Mouse (Mus musculus) MEL (cell line): ENCODE data around the gene Btbd7. TPM values are rescaled to one million over a fixed set of nuclear protein-coding genes. Genes with fewer than 3 reads are reported as not detected.
A peak's percentile ranks its signal among the peaks of the same experiment; 100 is the strongest.

Source experiments
- DNase-seq: peaks from one replicate; pipeline ENCODE4 v3.0.0; 2011; ENCODE audit warnings: low read depth, low spot score
- H3K27ac ChIP-seq: 2 replicates; pipeline ENCODE4 v1.5.1; 2012; ENCODE audit warnings: low read depth, mild to moderate bottlenecking, control low read depth, low read length, moderate library complexity; ENCODE audit not compliant: control insufficient read depth
- H3K27me3 ChIP-seq, 2 experiments: fragments of 150-350 bp in 1 of 2; sonication (generic) in 1 of 2; 2 replicates each; pipeline ENCODE4 v1.6.1; 2012; ENCODE audit warnings: low read length in 2 of 2, mild to moderate bottlenecking in 2 of 2, improper control_type of control experiment in 1 of 2, moderate library complexity in 1 of 2; ENCODE audit not compliant: insufficient read depth in 2 of 2, control insufficient read depth in 1 of 2
- H3K36me3 ChIP-seq, 2 experiments: 2 replicates each; pipeline ENCODE4 v1.6.1; 2012 to 2014; ENCODE audit warnings: low read length in 2 of 2, improper control_type of control experiment in 1 of 2, inconsistent platforms in 1 of 2, mild to moderate bottlenecking in 1 of 2; ENCODE audit not compliant: insufficient read depth in 2 of 2, control insufficient read depth in 1 of 2
- H3K4me1 ChIP-seq, 2 experiments: fragments of 150-350 bp in 1 of 2; sonication (generic) in 1 of 2; 2 replicates each; pipeline ENCODE4 v1.6.1; 2012; ENCODE audit warnings: low read length in 2 of 2, improper control_type of control experiment in 1 of 2, mild to moderate bottlenecking in 1 of 2; ENCODE audit not compliant: insufficient read depth in 2 of 2, control insufficient read depth in 1 of 2
- H3K4me3 ChIP-seq, 2 experiments: fragments of 150-350 bp in 1 of 2; sonication (generic) in 1 of 2; 2 replicates each; pipeline ENCODE4 v1.5.1; 2012; ENCODE audit warnings: low read depth in 2 of 2, low read length in 2 of 2, mild to moderate bottlenecking in 2 of 2, moderate library complexity in 2 of 2, control low read depth in 1 of 2, improper control_type of control experiment in 1 of 2; ENCODE audit not compliant: control insufficient read depth in 1 of 2, insufficient read depth in 1 of 2
- H3K79me2 ChIP-seq: 2 replicates; pipeline ENCODE4 v1.6.1; 2012; ENCODE audit warnings: mild to moderate bottlenecking, low read length, moderate library complexity; ENCODE audit not compliant: control insufficient read depth, poor library complexity, insufficient read depth
- H3K9ac ChIP-seq: 2 replicates; pipeline ENCODE4 v1.6.1; 2012; ENCODE audit warnings: low read depth, mild to moderate bottlenecking, control low read depth, low read length, moderate library complexity; ENCODE audit not compliant: control insufficient read depth, poor library complexity, severe bottlenecking
- H3K9me3 ChIP-seq: fragments of 150-350 bp; sonication (generic); replicated peaks from 2 replicates; pipeline ENCODE4 v1.6.1; 2012; ENCODE audit warnings: mild to moderate bottlenecking, low read length, improper control_type of control experiment, moderate library complexity; ENCODE audit not compliant: insufficient read depth
- BHLHE40 ChIP-seq: IDR thresholded peaks from 2 replicates; pipeline ENCODE4 v1.6.1; 2012; ENCODE audit warnings: low read depth, mild to moderate bottlenecking, inconsistent platforms, low read length, improper control_type of control experiment, borderline replicate concordance
- CHD1 ChIP-seq: IDR thresholded peaks from 2 replicates; pipeline ENCODE4 v1.6.1; 2012; ENCODE audit warnings: low read depth, mild to moderate bottlenecking, inconsistent platforms, low read length, improper control_type of control experiment
- EP300 ChIP-seq, 2 experiments: IDR thresholded peaks; 2 replicates each; pipeline ENCODE4 v1.6.1; 2011; ENCODE audit warnings: improper control_type of control experiment in 2 of 2, low read length in 2 of 2, low read depth in 1 of 2, mild to moderate bottlenecking in 1 of 2
- ETS1 ChIP-seq: IDR thresholded peaks from 2 replicates; pipeline ENCODE4 v1.6.1; 2012; ENCODE audit warnings: low read depth, mild to moderate bottlenecking, inconsistent platforms, low read length, improper control_type of control experiment, moderate library complexity
- MAFK ChIP-seq: IDR thresholded peaks from 2 replicates; pipeline ENCODE4 v1.6.1; 2011; ENCODE audit warnings: low read depth, mild to moderate bottlenecking, low read length, improper control_type of control experiment, borderline replicate concordance
- MAX ChIP-seq: IDR thresholded peaks from 2 replicates; pipeline ENCODE4 v1.6.1; 2011; ENCODE audit warnings: low read length, improper control_type of control experiment
- MEF2A ChIP-seq: IDR thresholded peaks from 2 replicates; pipeline ENCODE4 v1.6.1; 2014; ENCODE audit warnings: low read depth, mild to moderate bottlenecking, inconsistent platforms, low read length, improper control_type of control experiment; ENCODE audit not compliant: poor library complexity, insufficient replicate concordance, severe bottlenecking; ENCODE audit errors: extremely low read depth
- MXI1 ChIP-seq: IDR thresholded peaks from 2 replicates; pipeline ENCODE4 v1.6.1; 2011; ENCODE audit warnings: mild to moderate bottlenecking, low read depth, low read length, improper control_type of control experiment
- MYB ChIP-seq: IDR thresholded peaks from 2 replicates; pipeline ENCODE4 v1.6.1; 2011; ENCODE audit warnings: mild to moderate bottlenecking, low read depth, low read length, improper control_type of control experiment
- MYC ChIP-seq: IDR thresholded peaks from 2 replicates; pipeline ENCODE4 v1.6.1; 2011; ENCODE audit warnings: low read depth, mild to moderate bottlenecking, low read length, improper control_type of control experiment, moderate library complexity
- NELFE ChIP-seq: IDR thresholded peaks from 2 replicates; pipeline ENCODE4 v1.6.1; 2011; ENCODE audit warnings: low read depth, low read length, improper control_type of control experiment
- POLR2A ChIP-seq, 2 experiments: IDR thresholded peaks; 2 replicates each; pipeline ENCODE4 v1.6.1; 2011 to 2012; ENCODE audit warnings: low read length in 2 of 2, mild to moderate bottlenecking in 2 of 2, control low read depth in 1 of 2, improper control_type of control experiment in 1 of 2, low read depth in 1 of 2, moderate library complexity in 1 of 2; ENCODE audit not compliant: control insufficient read depth in 1 of 2, insufficient read depth in 1 of 2, poor library complexity in 1 of 2
- POLR2AphosphoS2 ChIP-seq: IDR thresholded peaks from 2 replicates; pipeline ENCODE4 v1.6.1; 2011; ENCODE audit warnings: low read length, improper control_type of control experiment
- POLR2AphosphoS5 ChIP-seq: IDR thresholded peaks from 2 replicates; pipeline ENCODE4 v1.6.1; 2012; ENCODE audit warnings: low read depth, borderline replicate concordance, mild to moderate bottlenecking, inconsistent platforms, low read length, moderate library complexity, mixed read lengths
- RAD21 ChIP-seq: IDR thresholded peaks from 2 replicates; pipeline ENCODE4 v1.6.1; 2011; ENCODE audit warnings: mild to moderate bottlenecking, low read depth, low read length, improper control_type of control experiment
- TAL1 ChIP-seq: IDR thresholded peaks from 2 replicates; pipeline ENCODE4 v1.6.1; 2012; ENCODE audit warnings: mild to moderate bottlenecking, inconsistent platforms, low read length, moderate library complexity, mixed read lengths
- TBP ChIP-seq: IDR thresholded peaks from 2 replicates; pipeline ENCODE4 v1.8.0; 2011; ENCODE audit warnings: low read depth, low read length, improper control_type of control experiment
- UBTF ChIP-seq: IDR thresholded peaks from 2 replicates; pipeline ENCODE4 v1.6.1; 2012; ENCODE audit warnings: low read depth, mild to moderate bottlenecking, inconsistent platforms, low read length, improper control_type of control experiment, moderate library complexity, borderline replicate concordance; ENCODE audit not compliant: insufficient read depth
- USF1 ChIP-seq: IDR thresholded peaks from 2 replicates; pipeline ENCODE4 v1.6.1; 2014; ENCODE audit warnings: low read depth, mild to moderate bottlenecking, inconsistent platforms, low read length, improper control_type of control experiment, moderate library complexity
- ZNF384 ChIP-seq: IDR thresholded peaks from 2 replicates; pipeline ENCODE4 v1.6.1; 2012; ENCODE audit warnings: low read depth, mild to moderate bottlenecking, inconsistent platforms, low read length, improper control_type of control experiment
- polyA plus RNA-seq, 2 experiments: library from polyadenylated mRNA; stranded (reverse) in 1 of 2; unstranded in 1 of 2; fragments of >175 nt in 1 of 2; fragments of >200 nt in 1 of 2; gene quantifications; 2 replicates each; pipeline versions ENCODE4 v1.2.1 to v1.2.4; 2012; ENCODE audit warnings: low replicate concordance in 2 of 2, low read depth in 1 of 2; ENCODE audit not compliant: insufficient read length in 2 of 2, insufficient read depth in 1 of 2, missing spikeins in 1 of 2
- total RNA-seq: library from RNA; depleted of rRNA; stranded (reverse); fragments of 300-350 nt; gene quantifications from 2 replicates; pipeline ENCODE4 v1.2.3, GENCODE M21; 2012

Gene Btbd7
- total and polyA plus RNA-seq, 3 experiments: 8.4 to 14.3 TPM; not detected in 1

- no peak for TF ChIP-seq MAFK
- no peak for TF ChIP-seq POLR2AphosphoS5
- TF ChIP-seq MXI1: peak; percentile 46
- no peak for TF ChIP-seq CHD1
Observed at GRCm38 (mm10) chr12:102878031-102878823, at the start of gene Btbd7 (continued).

- H3K36me3 ChIP-seq: no peaks in the 10 kb centered on the region
- H3K27ac ChIP-seq: no peak overlapping the region
- H3K9me3 ChIP-seq: no peaks in the 10 kb centered on the region
- no peak for TF ChIP-seq MYB
- no peak for TF ChIP-seq MYC
- TF ChIP-seq POLR2AphosphoS2: no peak
- no peak for TF ChIP-seq BHLHE40
- TF ChIP-seq NELFE: no peak
- no peak for TF ChIP-seq USF1
- no peak for TF ChIP-seq MEF2A
- no peak for TF ChIP-seq MAX
- no peak for TF ChIP-seq EP300 (IDR thresholded peaks at IDR 0.05; ENCODE audit: low read depth in 1 of 2, low read length in 2 of 2)
- TF ChIP-seq TBP: no peak
- no peak for TF ChIP-seq UBTF
- TF ChIP-seq ETS1: no peak
- TF ChIP-seq RAD21: no peak
- no peak for TF ChIP-seq TAL1
- TF ChIP-seq ZNF384: no peak
- no peak for TF ChIP-seq POLR2A (IDR thresholded peaks at IDR 0.05; ENCODE audit: control insufficient read depth in 1 of 2, insufficient read depth in 1 of 2, low read depth in 1 of 2, low read length in 2 of 2, poor library complexity in 1 of 2)
- no peaks in the 10 kb centered on the region for H3K79me2 ChIP-seq
- no peaks in the 10 kb centered on the region for H3K27me3 ChIP-seq
- DNase-seq: no peak
- H3K4me3 ChIP-seq: no peak overlapping the region
- H3K9ac ChIP-seq: no peak overlapping the region
- H3K4me1 ChIP-seq: no peaks in the 10 kb centered on the region
Observed at GRCm38 (mm10) chr12:102916073-102916472, 37.8 kb upstream of the Btbd7 start.
